Mouse (Mus musculus): ENCODE results near the gene Kmt2d.

The Kmt2d gene

GRCm38 (mm10) chr15:98853161-98853937 is 17.7 kb downstream of the Kmt2d start:
- DNase-seq, result peak; percentile 55 to 59

- no peak for DNase-seq
Measured at GRCm38 (mm10) chr15:98852733-98853132, 18.3 kb downstream of the Kmt2d start.

DNA sequence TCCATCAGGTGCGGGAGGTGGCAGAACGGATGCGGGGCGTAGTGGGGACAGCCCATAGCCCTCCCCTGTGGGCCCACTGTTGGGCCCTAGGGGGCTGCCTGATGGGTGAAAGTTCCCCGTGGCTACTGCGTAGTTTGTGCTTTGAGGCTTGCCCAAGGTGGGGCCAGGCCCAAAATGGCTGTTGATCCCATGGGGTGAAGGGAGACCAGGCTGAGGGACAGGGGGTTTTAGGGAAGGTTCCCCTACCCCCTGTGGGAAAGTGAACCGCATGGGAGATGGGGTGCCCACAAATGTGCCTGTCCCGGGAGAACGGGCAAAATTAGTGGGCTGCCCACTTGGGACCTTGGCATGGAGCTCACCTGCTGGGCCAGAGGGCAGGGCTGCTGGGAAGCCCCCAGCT is 18.9 kb downstream of the Kmt2d start:
- no peak for DNase-seq

GRCm38 (mm10) chr15:98851229-98851818 is 19.7 kb downstream of the Kmt2d start:
- DNase-seq, result no peak

DNA sequence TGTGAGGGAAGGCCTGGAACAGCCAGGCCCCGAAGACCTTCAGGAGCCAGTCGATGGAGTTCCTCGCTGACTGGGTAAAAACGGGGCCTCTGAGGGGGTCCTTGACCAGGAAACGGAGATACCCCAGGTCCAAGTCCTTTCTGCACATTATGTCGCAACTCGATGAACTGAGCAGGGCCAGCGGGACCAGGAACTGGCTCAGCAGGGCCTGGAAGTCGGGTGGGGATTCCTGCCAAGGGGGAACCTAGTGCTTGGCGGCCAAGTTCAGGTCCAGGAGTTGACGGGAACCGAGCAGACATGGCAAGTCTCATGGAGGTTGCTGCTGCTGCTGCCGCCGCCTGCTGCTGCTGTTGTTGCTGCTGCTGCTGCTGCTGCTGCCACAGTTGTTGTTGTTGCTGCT is 20.3 kb downstream of the Kmt2d start:
- DNase-seq, result peak; percentile 61 to 63

- DNase-seq, result no peak
Measured at GRCm38 (mm10) chr15:98849956-98850600, 20.9 kb downstream of the Kmt2d start.

GRCm38 (mm10) chr15:98849165-98849564 is 21.8 kb downstream of the Kmt2d start:
- DNase-seq, result no peak

DNA sequence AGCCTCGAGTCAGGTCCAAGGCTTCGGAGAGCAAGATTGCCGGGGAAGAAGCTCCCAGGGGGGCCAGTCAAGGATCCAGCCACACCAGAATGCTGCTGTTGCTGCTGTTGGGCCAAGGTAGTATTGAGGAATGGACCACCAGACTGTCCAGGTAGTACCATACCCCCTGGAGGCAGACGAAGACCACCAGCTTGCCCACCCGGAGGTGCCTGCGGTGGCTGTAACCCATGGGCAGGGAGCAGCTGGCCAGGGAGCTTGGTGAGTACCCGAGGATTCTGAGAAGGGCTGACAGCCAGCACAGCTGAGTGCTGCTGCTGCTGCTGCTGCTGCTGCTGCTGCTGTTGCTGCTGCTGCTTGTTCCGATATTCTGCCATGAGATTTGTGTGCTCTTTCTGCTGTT is 24.9 kb downstream of the Kmt2d start:
- DNase-seq, result no peak

GRCm38 (mm10) chr15:98845149-98845548 is 25.9 kb downstream of the Kmt2d start:
- no peak for DNase-seq

DNA sequence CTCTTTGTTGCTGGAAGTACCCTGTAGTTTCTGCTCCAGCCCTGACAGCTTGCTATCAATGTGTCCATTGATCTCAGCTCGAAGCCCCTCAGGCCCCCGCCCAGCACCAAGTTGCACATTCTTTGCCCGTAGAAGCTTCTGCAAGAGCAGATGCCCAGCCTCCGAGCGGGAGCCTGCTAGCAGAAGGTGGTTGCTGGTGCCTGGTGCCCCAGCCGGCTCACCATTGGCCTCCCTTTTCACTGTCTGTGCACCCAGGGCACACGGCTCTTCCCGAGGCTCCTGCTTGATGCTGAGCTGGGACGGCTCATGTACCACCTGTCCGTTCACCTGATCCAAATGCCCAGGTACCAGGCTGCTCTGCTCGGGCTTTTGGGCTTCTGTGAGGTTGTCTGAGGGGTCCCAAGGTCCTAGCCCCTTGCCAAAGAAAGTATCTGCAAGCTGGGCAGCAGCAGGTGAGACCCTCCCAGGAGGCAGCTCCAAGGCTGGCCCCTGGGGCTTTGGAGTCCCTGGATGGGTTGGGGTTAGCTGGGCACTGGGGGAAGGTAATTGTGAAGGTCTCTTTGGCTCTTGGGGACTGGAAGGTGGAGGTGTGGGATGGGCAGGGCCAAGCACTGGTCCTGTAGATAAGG is 27.3 kb downstream of the Kmt2d start:
- DNase-seq, result no peak

GRCm38 (mm10) chr15:98839671-98840585 is 31.1 kb downstream of the Kmt2d start:
- no peak for DNase-seq

DNA sequence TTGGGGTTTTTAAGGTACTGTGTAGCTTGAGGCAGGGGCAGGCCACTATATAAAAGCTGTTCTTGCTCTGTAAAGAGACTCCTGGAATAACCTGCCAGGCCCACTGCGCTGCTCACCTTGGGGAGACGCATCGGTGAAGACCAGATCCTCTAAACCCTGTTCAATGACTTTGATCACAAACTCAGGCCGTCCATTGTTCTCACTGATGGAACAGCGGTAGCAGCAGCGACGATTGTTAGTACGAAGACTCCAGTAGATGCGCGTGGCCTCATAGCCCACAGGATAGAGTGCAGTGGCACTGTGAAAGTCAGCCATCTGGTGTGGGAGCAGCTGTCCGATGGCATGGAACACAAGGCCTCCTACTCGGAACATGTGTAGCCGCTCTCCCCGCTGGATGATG is 31.8 kb downstream of the Kmt2d start:
- no peak for DNase-seq

DNA sequence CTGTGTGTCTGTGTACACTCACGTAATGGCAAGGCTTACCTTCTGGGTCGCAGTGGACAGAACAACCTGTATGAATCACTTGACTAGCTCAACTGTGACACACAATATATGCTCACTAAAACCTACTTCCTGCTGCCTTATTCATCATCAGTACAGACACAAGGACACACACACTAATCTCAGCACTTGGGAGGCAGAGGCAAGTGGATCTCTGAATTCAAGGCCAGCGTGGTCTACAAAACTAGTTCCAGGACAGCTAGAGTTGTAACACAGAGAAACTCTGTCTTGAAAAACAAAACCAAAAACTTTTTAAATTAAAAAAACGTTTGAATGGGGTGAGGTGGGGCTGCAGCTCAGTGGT is 33.3 kb downstream of the Kmt2d start:
- DNase-seq, result no peak

- no peak for DNase-seq
Measured at GRCm38 (mm10) chr15:98837006-98837742, 33.8 kb downstream of the Kmt2d start.

DNA sequence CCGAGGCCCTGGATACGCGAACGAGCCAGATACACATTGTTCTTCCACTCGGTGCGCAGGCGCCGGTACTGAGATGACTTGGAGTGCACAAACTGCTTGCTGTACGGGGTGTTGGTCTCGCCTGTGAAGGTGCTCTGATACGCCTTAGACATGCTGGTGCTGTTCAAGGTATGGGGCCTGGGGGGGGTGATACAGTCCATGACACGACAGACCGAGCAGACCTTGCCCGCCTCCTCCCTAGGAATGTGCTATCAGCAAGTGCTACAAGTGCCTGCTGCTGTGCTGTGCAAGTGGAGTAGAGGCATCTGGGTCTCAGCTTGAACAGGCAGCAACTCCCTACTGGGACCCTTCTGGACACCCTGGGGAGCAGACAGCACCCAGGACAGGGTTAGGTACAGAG is 35.7 kb downstream of the Kmt2d start:
- DNase-seq, result no peak

DNA sequence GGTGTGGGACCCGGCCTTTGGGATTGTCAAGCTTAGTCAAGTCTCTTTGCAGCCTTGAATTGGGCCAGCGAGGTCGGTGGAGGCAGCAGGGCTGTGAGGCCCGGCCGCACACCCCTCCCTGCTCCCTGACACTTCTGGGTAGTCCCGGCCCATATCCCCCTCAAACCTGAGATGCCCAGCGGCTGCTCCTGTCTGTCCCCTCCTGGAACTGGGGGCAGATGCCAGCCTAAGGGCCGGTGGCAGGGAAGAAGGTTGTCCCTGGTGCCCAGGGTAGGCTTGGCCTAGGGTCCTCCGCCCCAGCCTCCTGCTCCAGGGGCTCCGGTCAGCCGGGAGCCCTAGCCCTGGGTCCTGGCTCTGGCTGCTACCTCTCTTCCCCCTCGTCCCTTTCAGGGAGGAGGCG is 36.9 kb downstream of the Kmt2d start:
- DNase-seq, result no peak

GRCm38 (mm10) chr15:98833281-98833680 is 37.7 kb downstream of the Kmt2d start:
- no peak for DNase-seq

DNA sequence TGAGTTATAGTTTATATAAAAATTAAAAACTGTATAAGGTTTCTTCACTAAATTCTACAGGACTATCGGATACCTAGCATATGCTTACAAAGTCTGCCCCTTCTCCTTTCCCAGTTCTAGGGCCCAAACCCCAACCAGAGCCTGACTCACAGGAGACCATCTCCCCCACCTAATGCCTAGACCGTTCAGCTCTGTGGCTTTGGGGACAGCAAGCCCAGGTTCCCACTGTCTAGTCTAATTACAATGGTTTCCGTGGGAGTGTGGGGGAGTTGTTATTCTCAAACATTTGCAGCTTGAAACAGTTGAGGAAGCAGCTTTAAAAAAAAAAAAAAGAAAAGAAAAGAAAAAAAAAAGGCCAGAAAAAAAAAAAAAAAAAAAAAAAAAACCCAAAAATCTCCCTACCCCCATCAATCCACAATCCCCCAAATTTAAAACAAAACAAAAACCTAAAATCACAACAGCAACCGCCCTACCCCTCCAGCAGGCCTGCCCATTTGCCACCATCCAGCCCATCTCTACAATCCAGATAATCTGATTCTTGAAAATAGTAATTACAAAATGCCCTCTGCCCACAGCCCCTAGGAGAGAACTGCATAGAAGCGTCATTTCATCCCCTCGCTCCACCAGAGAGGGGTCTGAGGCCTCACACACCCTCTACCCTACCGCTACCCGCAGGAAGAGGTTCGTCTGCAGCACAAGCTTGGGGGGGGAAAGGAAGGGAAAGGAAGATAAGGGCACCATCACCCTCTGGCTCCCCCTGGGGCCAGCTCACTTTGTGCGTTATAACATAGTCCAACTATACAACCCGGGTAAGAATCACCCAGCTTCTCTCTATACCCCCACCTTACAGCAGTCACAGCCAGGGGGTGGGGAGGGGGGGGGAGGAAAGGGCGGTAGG is 38.6 kb downstream of the Kmt2d start:
- DNase-seq, result no peak

GRCm38 (mm10) chr15:98831684-98832035 is 39.3 kb downstream of the Kmt2d start:
- DNase-seq, result no peak

DNA sequence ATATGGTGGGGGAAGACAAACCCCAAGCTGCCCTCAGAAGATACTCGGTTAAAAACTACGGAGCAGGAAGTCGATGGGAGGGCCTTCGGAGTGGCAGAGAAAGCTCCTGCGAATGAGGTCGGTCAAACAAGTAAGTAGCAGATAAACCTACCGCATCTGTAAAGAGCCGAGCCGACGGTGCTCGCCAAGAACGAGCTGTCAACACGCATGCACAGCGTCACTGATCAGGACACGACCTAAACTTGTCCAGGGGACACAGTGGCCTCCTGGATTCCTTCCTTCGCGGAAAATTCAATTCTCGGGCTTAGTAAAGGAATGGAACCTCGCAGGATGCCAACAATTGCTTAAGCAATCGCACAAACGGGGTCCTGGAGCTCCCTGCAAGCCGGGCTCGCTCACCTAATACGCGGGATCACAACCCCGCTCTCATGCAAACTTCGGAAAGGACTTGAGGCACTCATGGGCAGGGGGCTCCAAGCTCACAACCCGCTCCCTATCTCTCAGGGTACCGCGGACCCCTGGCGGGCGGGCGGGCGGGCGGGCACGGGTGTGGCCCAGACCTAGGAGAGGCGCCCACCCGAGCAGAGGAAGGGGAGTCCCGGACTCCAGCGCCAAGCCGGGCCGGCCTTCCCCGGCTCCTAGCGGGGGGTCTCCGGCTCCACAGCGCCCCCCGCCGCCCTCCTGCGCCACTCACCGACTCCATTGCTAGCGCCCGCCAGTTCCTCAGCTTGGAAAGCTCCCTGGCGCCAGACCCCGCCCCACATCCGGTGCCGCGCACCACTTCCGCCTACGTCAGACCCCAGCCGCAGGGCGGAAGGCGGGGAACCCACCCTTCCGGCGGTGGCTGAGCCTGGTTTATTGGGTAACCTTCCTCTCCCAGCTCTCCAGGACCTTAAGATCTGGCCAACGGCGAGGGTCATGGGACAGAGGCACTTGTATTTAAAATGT is 40.0 kb downstream of the Kmt2d start, which contains the start of gene Prkag1:
Gene Prkag1 (minus strand): TSS at position 786 of the 948 bp plus-strand sequence.
- peak; percentile 96 for DNase-seq
